Mouse (Mus musculus): ENCODE measurements around the gene Cnih3. TPM values are rescaled to one million over a fixed set of nuclear protein-coding genes. Genes with fewer than 3 reads are reported as not detected.

Gene Cnih3
- 0.12 TPM in 1 of 2 replicates, not detected in the other for polyA plus RNA-seq (2014; fragmentation: Nextera tagmentation; extraction: Ambion mirVana)

DNA sequence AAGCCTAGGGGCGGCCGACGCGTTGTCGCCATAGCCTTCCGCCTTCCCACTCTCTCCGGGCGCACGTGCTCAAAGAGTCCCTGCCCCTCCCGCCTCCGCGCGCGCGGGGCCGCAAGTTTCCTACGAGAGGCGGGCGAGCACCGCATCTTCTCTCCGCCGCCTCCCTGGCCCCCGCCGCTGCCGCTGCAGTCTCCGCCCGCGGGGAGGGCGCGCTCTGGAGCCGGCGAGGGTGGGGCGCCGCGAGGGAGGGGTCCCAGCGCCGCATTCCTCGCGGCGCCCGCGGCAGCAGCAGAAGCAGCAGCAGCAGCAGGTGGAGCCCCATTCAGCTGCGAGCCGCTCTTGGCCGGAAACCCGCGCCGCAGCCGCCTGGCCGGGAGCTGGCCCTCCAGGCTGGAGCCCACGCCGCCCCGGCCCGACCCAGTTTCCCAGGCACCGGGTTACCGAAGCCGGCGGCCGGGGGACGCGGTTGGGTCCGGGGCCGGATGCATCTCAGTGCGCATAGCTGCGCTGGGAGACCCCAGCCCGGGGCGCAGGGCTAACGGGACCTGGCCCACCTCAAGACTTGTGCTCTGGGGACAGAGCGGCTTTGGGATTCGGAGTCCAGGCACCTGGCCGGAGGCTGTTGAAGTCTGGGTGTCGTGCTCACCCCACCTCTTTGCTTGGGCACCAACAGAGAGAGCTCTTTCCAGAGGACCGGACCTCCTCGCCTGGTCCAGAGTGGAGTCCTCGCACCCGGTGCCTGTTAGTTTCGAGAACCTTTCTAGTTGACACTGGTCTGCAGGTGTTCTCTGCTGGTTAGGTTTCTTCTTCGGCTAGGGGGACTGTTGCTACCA lies at the start of gene Cnih3:
Cnih3 (plus strand) TSS at position 262 of the 833 bp plus-strand sequence.
- H3K9ac ChIP-seq (ENCODE audit: low read depth, low read length), result peak within 1 kb of the TSS; percentile 40; the same call in 1 of the 2 replicates
- under 1% methylated on average over 75 of the region's 78 CpGs for WGBS
- DNase-seq (ENCODE audit: low spot score) (peak; percentile 63), ATAC-seq (replicated peaks; ENCODE audit: low FRiP score) (peak; percentile 34; the same call in 1 of the 2 replicates)
- H3K36me3 ChIP-seq (ENCODE audit: control insufficient read depth, insufficient read depth, low read length), result no peaks in the 10 kb centered on the region
- H3K27me3 ChIP-seq (replicated peaks; ENCODE audit: control insufficient read depth, insufficient read depth, low read length), result peaks cover 75% of the 10 kb centered on the region
- peaks cover 14% of the 10 kb centered on the region; the same call in 1 of the 2 replicates for H3K4me1 ChIP-seq (replicated peaks; ENCODE audit: control insufficient read depth, insufficient read depth, low read length)
- H3K9me3 ChIP-seq (ENCODE audit: control insufficient read depth, low read length), result no peaks in the 10 kb centered on the region
- H3K4me2 ChIP-seq, result peak within 1 kb of the TSS; percentile 94
- H3K27ac ChIP-seq (ENCODE audit: low read depth, low read length), result no peak within 1 kb of the TSS
- H3K4me3 ChIP-seq (ENCODE audit: low read depth, low read length), result peak within 1 kb of the TSS; percentile 58

- Histone ChIP-seq H3K4me2 (no peak overlapping the region), H3K9me3 (ENCODE audit: control insufficient read depth, low read length) (no peaks in the 10 kb centered on the region), H3K27me3 (replicated peaks; ENCODE audit: control insufficient read depth, insufficient read depth, low read length) (no peaks in the 10 kb centered on the region), H3K36me3 (ENCODE audit: control insufficient read depth, insufficient read depth, low read length) (no peaks in the 10 kb centered on the region), H3K4me3 (ENCODE audit: low read depth, low read length) (no peak overlapping the region), H3K9ac (ENCODE audit: low read depth, low read length) (no peak overlapping the region), H3K27ac (ENCODE audit: low read depth, low read length) (no peak overlapping the region), H3K4me1 (replicated peaks; ENCODE audit: control insufficient read depth, insufficient read depth, low read length) (peaks cover 4% of the 10 kb centered on the region; the same call in 1 of the 2 replicates)
- 80% methylated on average over 3 of the region's 3 CpGs for WGBS
- ATAC-seq (replicated peaks; ENCODE audit: low FRiP score) (no peak), DNase-seq (ENCODE audit: low spot score) (no peak)
These were observed 44.4 kb upstream of the Cnih3 start for GRCm38 (mm10) chr1:181307981-181308380.

- ATAC-seq (replicated peaks; ENCODE audit: low FRiP score) (peak; percentile 66), DNase-seq (ENCODE audit: low spot score) (no peak)
- Histone ChIP-seq H3K4me1 (replicated peaks; ENCODE audit: control insufficient read depth, insufficient read depth, low read length) (peaks cover 4% of the 10 kb centered on the region; the same call in 1 of the 2 replicates), H3K36me3 (ENCODE audit: control insufficient read depth, insufficient read depth, low read length) (no peaks in the 10 kb centered on the region), H3K27me3 (replicated peaks; ENCODE audit: control insufficient read depth, insufficient read depth, low read length) (no peaks in the 10 kb centered on the region), H3K9me3 (ENCODE audit: control insufficient read depth, low read length) (no peaks in the 10 kb centered on the region), H3K9ac (ENCODE audit: low read depth, low read length) (no peak overlapping the region), H3K4me2 (no peak overlapping the region), H3K4me3 (ENCODE audit: low read depth, low read length) (no peak overlapping the region), H3K27ac (ENCODE audit: low read depth, low read length) (no peak overlapping the region)
- 70% methylated on average over 5 of the region's 5 CpGs for WGBS
These were observed 41.7 kb upstream of the Cnih3 start for GRCm38 (mm10) chr1:181310712-181311111.

- Histone ChIP-seq H3K9me3 (ENCODE audit: control insufficient read depth, low read length) (no peaks in the 10 kb centered on the region), H3K27me3 (replicated peaks; ENCODE audit: control insufficient read depth, insufficient read depth, low read length) (no peaks in the 10 kb centered on the region), H3K4me1 (replicated peaks; ENCODE audit: control insufficient read depth, insufficient read depth, low read length) (peaks cover 4% of the 10 kb centered on the region; the same call in 1 of the 2 replicates), H3K4me2 (no peak overlapping the region), H3K36me3 (ENCODE audit: control insufficient read depth, insufficient read depth, low read length) (no peaks in the 10 kb centered on the region), H3K9ac (ENCODE audit: low read depth, low read length) (no peak overlapping the region), H3K27ac (ENCODE audit: low read depth, low read length) (no peak overlapping the region), H3K4me3 (ENCODE audit: low read depth, low read length) (no peak overlapping the region)
- no peak for ATAC-seq (replicated peaks; ENCODE audit: low FRiP score)
- WGBS, result 80% methylated on average over 15 of the region's 15 CpGs
- no peak for DNase-seq (ENCODE audit: low spot score)
These were observed 40.0 kb upstream of the Cnih3 start for GRCm38 (mm10) chr1:181312115-181313045.

DNA sequence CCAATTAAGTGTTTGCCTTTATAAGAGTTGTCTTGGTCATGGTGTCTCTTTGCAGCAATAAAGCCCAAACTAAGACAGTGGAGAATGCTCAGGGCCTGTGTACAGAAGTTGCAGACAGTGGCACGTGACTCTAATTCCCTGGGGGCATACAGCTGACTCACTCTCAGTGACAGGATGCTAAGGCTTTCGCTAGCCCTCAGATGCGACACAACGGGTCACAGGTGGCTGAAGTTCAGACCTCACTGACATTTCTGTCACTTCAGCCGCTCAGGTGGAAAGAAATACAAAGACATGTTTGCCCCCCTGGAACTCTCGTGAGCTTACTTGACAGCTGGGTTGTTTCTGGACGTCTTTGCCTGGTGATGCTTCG lies 39.4 kb upstream of the Cnih3 start:
- Histone ChIP-seq H3K4me1 (replicated peaks; ENCODE audit: control insufficient read depth, insufficient read depth, low read length) (peaks cover 4% of the 10 kb centered on the region; the same call in 1 of the 2 replicates), H3K4me2 (no peak overlapping the region), H3K27me3 (replicated peaks; ENCODE audit: control insufficient read depth, insufficient read depth, low read length) (no peaks in the 10 kb centered on the region), H3K27ac (ENCODE audit: low read depth, low read length) (no peak overlapping the region), H3K9ac (ENCODE audit: low read depth, low read length) (no peak overlapping the region), H3K9me3 (ENCODE audit: control insufficient read depth, low read length) (no peaks in the 10 kb centered on the region), H3K4me3 (ENCODE audit: low read depth, low read length) (no peak overlapping the region), H3K36me3 (ENCODE audit: control insufficient read depth, insufficient read depth, low read length) (no peaks in the 10 kb centered on the region)
- DNase-seq (ENCODE audit: low spot score) (no peak), ATAC-seq (replicated peaks; ENCODE audit: low FRiP score) (no peak)
- 90% methylated on average over 8 of the region's 8 CpGs for WGBS

DNA sequence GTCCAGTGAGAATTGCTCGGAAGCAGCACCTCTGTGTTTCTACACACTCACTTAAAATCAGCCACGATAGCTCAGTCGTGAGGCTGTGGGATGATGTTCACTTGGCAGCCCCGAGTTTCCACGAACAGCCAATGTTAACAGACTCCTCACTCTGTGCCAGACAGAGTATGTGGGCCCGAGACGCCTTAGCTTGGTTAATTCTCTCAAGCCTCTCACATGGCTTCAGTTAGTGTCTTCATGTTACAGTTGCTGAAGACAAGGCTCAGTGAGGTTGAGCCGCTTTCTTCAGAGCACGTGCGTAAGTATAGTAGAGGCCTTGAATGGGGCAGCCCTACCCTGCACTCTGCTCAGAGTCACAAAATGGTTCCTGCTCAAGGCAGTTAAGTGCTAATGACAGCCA lies 38.1 kb upstream of the Cnih3 start:
- 90% methylated on average over 10 of the region's 10 CpGs for WGBS
- no peak overlapping the region for H3K4me3 ChIP-seq (ENCODE audit: low read depth, low read length)
- ATAC-seq (replicated peaks; ENCODE audit: low FRiP score) (no peak), DNase-seq (ENCODE audit: low spot score) (no peak)
- H3K27me3 ChIP-seq (replicated peaks; ENCODE audit: control insufficient read depth, insufficient read depth, low read length), result no peaks in the 10 kb centered on the region
- peaks cover 4% of the 10 kb centered on the region; the same call in 1 of the 2 replicates for H3K4me1 ChIP-seq (replicated peaks; ENCODE audit: control insufficient read depth, insufficient read depth, low read length)
- no peak overlapping the region for H3K4me2 ChIP-seq
- no peaks in the 10 kb centered on the region for H3K9me3 ChIP-seq (ENCODE audit: control insufficient read depth, low read length)
- H3K9ac ChIP-seq (ENCODE audit: low read depth, low read length), result no peak overlapping the region
- no peaks in the 10 kb centered on the region for H3K36me3 ChIP-seq (ENCODE audit: control insufficient read depth, insufficient read depth, low read length)
- no peak overlapping the region for H3K27ac ChIP-seq (ENCODE audit: low read depth, low read length)

- no peak overlapping the region for H3K4me2 ChIP-seq
- H3K4me1 ChIP-seq (replicated peaks; ENCODE audit: control insufficient read depth, insufficient read depth, low read length), result peaks cover 3% of the 10 kb centered on the region; the same call in 1 of the 2 replicates
- H3K36me3 ChIP-seq (ENCODE audit: control insufficient read depth, insufficient read depth, low read length), result no peaks in the 10 kb centered on the region
- H3K4me3 ChIP-seq (ENCODE audit: low read depth, low read length), result no peak overlapping the region
- DNase-seq (ENCODE audit: low spot score) (no peak), ATAC-seq (replicated peaks; ENCODE audit: low FRiP score) (no peak)
- H3K27ac ChIP-seq (ENCODE audit: low read depth, low read length), result no peak overlapping the region
- 59% methylated on average over 3 of the region's 3 CpGs for WGBS
- H3K27me3 ChIP-seq (replicated peaks; ENCODE audit: control insufficient read depth, insufficient read depth, low read length), result no peaks in the 10 kb centered on the region
- H3K9ac ChIP-seq (ENCODE audit: low read depth, low read length), result no peak overlapping the region
- H3K9me3 ChIP-seq (ENCODE audit: control insufficient read depth, low read length), result no peaks in the 10 kb centered on the region
These were observed 37.1 kb upstream of the Cnih3 start for GRCm38 (mm10) chr1:181315350-181315749.

GRCm38 (mm10) chr1:181316571-181316970 lies 35.9 kb upstream of the Cnih3 start:
- H3K4me2 ChIP-seq, result no peak overlapping the region
- no peaks in the 10 kb centered on the region for H3K9me3 ChIP-seq (ENCODE audit: control insufficient read depth, low read length)
- no peaks in the 10 kb centered on the region for H3K27me3 ChIP-seq (replicated peaks; ENCODE audit: control insufficient read depth, insufficient read depth, low read length)
- no peak overlapping the region for H3K9ac ChIP-seq (ENCODE audit: low read depth, low read length)
- 64% methylated on average over 5 of the region's 5 CpGs for WGBS
- ATAC-seq (replicated peaks; ENCODE audit: low FRiP score) (no peak), DNase-seq (ENCODE audit: low spot score) (no peak)
- no peaks in the 10 kb centered on the region for H3K4me1 ChIP-seq (replicated peaks; ENCODE audit: control insufficient read depth, insufficient read depth, low read length)
- no peak overlapping the region for H3K27ac ChIP-seq (ENCODE audit: low read depth, low read length)
- H3K4me3 ChIP-seq (ENCODE audit: low read depth, low read length), result no peak overlapping the region
- no peaks in the 10 kb centered on the region for H3K36me3 ChIP-seq (ENCODE audit: control insufficient read depth, insufficient read depth, low read length)
